Mouse (Mus musculus): ENCODE data around the gene Ube3b. TPM values are rescaled to one million over a fixed set of nuclear protein-coding genes. Genes with fewer than 3 reads are reported as not detected.

Gene Ube3b
- polyA plus RNA-seq, 1 experiment from 2014 or later, result 35.9 TPM

DNA sequence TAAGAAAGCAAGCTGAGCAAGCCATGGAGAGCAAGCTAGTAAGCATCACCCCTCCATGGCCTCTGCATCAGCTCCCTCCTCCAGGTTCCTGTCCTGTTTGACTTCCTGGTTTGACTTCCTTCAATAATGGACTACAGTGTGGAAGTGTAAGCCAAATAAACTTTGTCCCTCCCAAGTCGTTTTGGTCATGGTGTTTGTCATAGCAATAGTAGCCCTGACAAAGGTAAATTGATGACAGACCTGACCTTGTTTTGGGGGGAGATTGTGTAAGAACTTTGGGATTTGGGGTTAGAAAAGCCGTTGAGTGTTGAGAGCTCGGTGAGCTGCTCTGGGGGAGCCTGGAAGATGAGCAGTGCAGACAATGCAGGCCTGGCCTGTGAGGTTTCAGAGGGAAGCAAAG, 90.0 kb downstream of the Ube3b start:
- 0 out of 2 replicates have a peak, but pooled peaks cover 10% of the 10 kb centered on the region for H3K27me3 ChIP-seq (replicated peaks; ENCODE audit: control insufficient read depth, insufficient read depth, low read length)
- DNase-seq (ENCODE audit: low spot score) (no peak), ATAC-seq (no peak)
- no peak overlapping the region for H3K9ac ChIP-seq (ENCODE audit: low read length)
- 93% methylated on average over 3 of the region's 3 CpGs for WGBS
- no peak overlapping the region for H3K4me2 ChIP-seq (ENCODE audit: low read length)
- no peak overlapping the region for H3K4me3 ChIP-seq (ENCODE audit: low read depth, low read length)
- no peaks in the 10 kb centered on the region for H3K36me3 ChIP-seq (ENCODE audit: control insufficient read depth, insufficient read depth, low read length)
- peaks cover 30% of the 10 kb centered on the region for H3K4me1 ChIP-seq (ENCODE audit: control insufficient read depth, insufficient read depth, low read length)
- H3K27ac ChIP-seq (ENCODE audit: low read depth, low read length), result no peak overlapping the region
- H3K9me3 ChIP-seq (replicated peaks; ENCODE audit: control insufficient read depth, low read length), result no peaks in the 10 kb centered on the region

Small RNA genes within 50 kb of the gene (microRNA-seq; reads per million reads assigned to microRNA genes)
- gene Mir7027, result not detected

Other genes starting within 250 kb of the Ube3b start
- gene Acacb, start 234.1 kb upstream of the Ube3b start, polyA plus RNA-seq (2014; fragmentation: Nextera tagmentation; extraction: Ambion mirVana), result 2.4 and 3.7 TPM in 2 replicates
- gene Foxn4, start 106.8 kb upstream of the Ube3b start, polyA plus RNA-seq (2014; fragmentation: Nextera tagmentation; extraction: Ambion mirVana), result 0.09 and 0.14 TPM in 2 replicates
- 0.36 and 0.64 TPM in 2 replicates for gene Myo1h, start 91.4 kb upstream of the Ube3b start, polyA plus RNA-seq (2014; fragmentation: Nextera tagmentation; extraction: Ambion mirVana)
- 87.6 and 88.4 TPM in 2 replicates for gene Kctd10, start 99 bp upstream of the Ube3b start, polyA plus RNA-seq (2014; fragmentation: Nextera tagmentation; extraction: Ambion mirVana)
- 18.2 and 18.6 TPM in 2 replicates for gene Mmab, start 63.5 kb downstream of the Ube3b start, polyA plus RNA-seq (2014; fragmentation: Nextera tagmentation; extraction: Ambion mirVana)
- 55.9 and 58.6 TPM in 2 replicates for gene Mvk, start 63.7 kb downstream of the Ube3b start, polyA plus RNA-seq (2014; fragmentation: Nextera tagmentation; extraction: Ambion mirVana)
- gene Fam222a, start 187.4 kb downstream of the Ube3b start, polyA plus RNA-seq (2014; fragmentation: Nextera tagmentation; extraction: Ambion mirVana), result 4.5 and 5.0 TPM in 2 replicates